Mouse (Mus musculus): ENCODE results near the gene Cpeb3. TPM values are rescaled to one million over a fixed set of nuclear protein-coding genes. Genes with fewer than 3 reads are reported as not detected.
"Not testable (repeated sequence)": the region's sequence is repeated elsewhere in the genome, so short reads cannot be mapped to it uniquely, and the experiment has no call there.

Gene Cpeb3
- total RNA-seq, 2 experiments from 2014 or later: 48.9 to 49.8 TPM

- DNase-seq (ENCODE audit: low spot score in 2 of 2): no peak
Measured at GRCm38 (mm10) chr19:37156770-37157336, 51.5 kb downstream of the Cpeb3 start.

GRCm38 (mm10) chr19:37156040-37156439, 52.4 kb downstream of the Cpeb3 start:
- no peak for DNase-seq (ENCODE audit: low spot score in 2 of 2)

GRCm38 (mm10) chr19:37147145-37147544, 61.3 kb downstream of the Cpeb3 start:
- DNase-seq (ENCODE audit: low spot score in 2 of 2): no peak

- no peak for DNase-seq (ENCODE audit: low spot score in 2 of 2)
Measured at GRCm38 (mm10) chr19:37145846-37146245, 62.6 kb downstream of the Cpeb3 start.

- DNase-seq (ENCODE audit: low spot score in 2 of 2): no peak
Measured at GRCm38 (mm10) chr19:37145401-37145800, 63.0 kb downstream of the Cpeb3 start.

GRCm38 (mm10) chr19:37141623-37142022, 66.8 kb downstream of the Cpeb3 start:
- DNase-seq (ENCODE audit: low spot score in 2 of 2): no peak

- DNase-seq (ENCODE audit: low spot score in 2 of 2): no peak
Measured at GRCm38 (mm10) chr19:37137133-37137532, 71.3 kb downstream of the Cpeb3 start.

GRCm38 (mm10) chr19:37135459-37135858, 72.9 kb downstream of the Cpeb3 start:
- not testable (repeated sequence) for DNase-seq (ENCODE audit: low spot score in 2 of 2)

GRCm38 (mm10) chr19:37133666-37134065, 74.7 kb downstream of the Cpeb3 start:
- DNase-seq (ENCODE audit: low spot score in 2 of 2): no peak

- no peak for DNase-seq (ENCODE audit: low spot score in 2 of 2)
Measured at GRCm38 (mm10) chr19:37131660-37132059, 76.7 kb downstream of the Cpeb3 start.

- no peak for DNase-seq (ENCODE audit: low spot score in 2 of 2)
Measured at GRCm38 (mm10) chr19:37128461-37128860, 79.9 kb downstream of the Cpeb3 start.

- no peak for DNase-seq (ENCODE audit: low spot score in 2 of 2)
Measured at GRCm38 (mm10) chr19:37127018-37127567, 81.3 kb downstream of the Cpeb3 start.

GRCm38 (mm10) chr19:37124961-37125360, 83.4 kb downstream of the Cpeb3 start:
- DNase-seq (ENCODE audit: low spot score in 2 of 2): no peak

- DNase-seq (ENCODE audit: low spot score in 2 of 2): no peak
Measured at GRCm38 (mm10) chr19:37119281-37119680, 89.1 kb downstream of the Cpeb3 start.

- no peak for DNase-seq (ENCODE audit: low spot score in 2 of 2)
Measured at GRCm38 (mm10) chr19:37115824-37116223, 92.6 kb downstream of the Cpeb3 start.

- no peak for DNase-seq (ENCODE audit: low spot score in 2 of 2)
Measured at GRCm38 (mm10) chr19:37115374-37115773, 93.0 kb downstream of the Cpeb3 start.

- DNase-seq (ENCODE audit: low spot score in 2 of 2): no peak
Measured at GRCm38 (mm10) chr19:37111831-37112230, 96.6 kb downstream of the Cpeb3 start.

GRCm38 (mm10) chr19:37110494-37110893, 97.9 kb downstream of the Cpeb3 start:
- DNase-seq (ENCODE audit: low spot score in 2 of 2): no peak

GRCm38 (mm10) chr19:37109853-37110252, 98.5 kb downstream of the Cpeb3 start:
- no peak for DNase-seq (ENCODE audit: low spot score in 2 of 2)

GRCm38 (mm10) chr19:37100689-37101088, 107.7 kb downstream of the Cpeb3 start:
- DNase-seq (ENCODE audit: low spot score in 2 of 2): no peak

- no peak for DNase-seq (ENCODE audit: low spot score in 2 of 2)
Measured at GRCm38 (mm10) chr19:37095666-37096330, 112.6 kb downstream of the Cpeb3 start.

GRCm38 (mm10) chr19:37093181-37093580, 115.2 kb downstream of the Cpeb3 start:
- no peak for DNase-seq (ENCODE audit: low spot score in 2 of 2)

Measured in layer of hippocampus, postnatal 10 days (tissue).